Mouse (Mus musculus): ENCODE measurements at regions not wholly inside any gene's neighbourhood (a gene's known extent, or its start where the extent isn't known, plus 50 kb on each side); places are given as distances from the start of the nearest gene placed in this dataset.

DNA sequence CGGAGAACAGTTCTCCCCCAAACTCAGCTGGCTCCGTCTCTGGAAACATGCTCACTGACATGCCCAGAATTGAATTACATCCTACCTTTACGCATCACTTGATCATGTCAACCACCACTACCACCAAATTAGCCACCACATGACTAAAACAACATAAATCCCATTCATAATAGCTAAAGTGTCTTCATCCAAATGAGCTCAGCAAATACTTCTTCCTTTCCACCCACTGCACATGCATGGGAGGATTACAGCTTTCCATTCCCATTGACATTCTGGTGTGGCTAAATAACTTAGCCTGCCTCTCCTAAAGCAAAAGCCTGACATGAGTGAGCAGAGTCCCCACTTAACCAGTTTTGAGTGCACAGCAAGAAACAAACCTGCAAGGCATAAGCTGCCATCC, 56.2 kb upstream of the Tgif1 start:
- TF ChIP-seq CTCF (IDR thresholded peaks at IDR 0.05) (no peak), EP300 (IDR thresholded peaks at IDR 0.05; ENCODE audit: insufficient read depth, low read depth, low read length) (no peak)

Measured in heart, adult 2 months (tissue).